12 mouse cellular contexts compared by ENCODE assay signal in the genomic region with DNA sequence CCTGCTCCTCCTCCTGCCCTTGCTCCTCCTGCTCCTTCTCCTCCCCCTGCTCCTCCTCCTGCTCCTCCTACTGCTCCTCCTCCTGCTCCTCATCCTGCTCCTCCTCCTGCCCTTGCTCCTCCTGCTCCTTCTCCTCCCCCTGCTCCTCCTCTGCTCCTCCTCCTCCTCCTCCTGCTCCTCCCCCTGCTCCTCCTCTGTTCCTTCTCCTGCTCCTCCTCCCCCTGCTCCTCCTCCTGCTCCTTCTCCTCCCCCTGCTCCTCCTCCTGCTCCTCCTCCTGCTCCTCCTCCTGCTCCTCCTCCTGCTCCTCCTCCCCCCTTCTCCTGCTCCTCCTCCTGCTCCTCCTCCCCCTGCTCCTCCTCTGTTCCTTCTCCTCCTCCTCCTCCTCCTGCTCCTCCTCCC. TPM values are rescaled to one million over a fixed set of nuclear protein-coding genes. Genes with fewer than 3 reads are reported as not detected.
DNase-seq lines count a peak whose midpoint lies in the region; ATAC-seq and TF ChIP-seq lines count a peak whose summit lies in the region.
"Not testable (repeated sequence)": the region's sequence is repeated elsewhere in the genome, so short reads cannot be mapped to it uniquely, and the experiment has no call there.
"Had no signal": no experiment of that assay in that cellular context is flagged by ENCODE, and none has a peak within 500 bp of the region (broad histone marks: within the 10 kb centered on the region; RNA-seq: fewer than 3 reads in every experiment).

No protein-coding gene starts in this region.

- H3K4me3 ChIP-seq in bone marrow, adult 2 months (replicated peaks; ENCODE audit: control insufficient read depth, low read depth, low read length); forebrain, embryonic 11.5 days (ENCODE audit: low read depth, low read length); liver, adult 2 months (ENCODE audit: insufficient read depth, low read depth, low read length); myocyte: not testable (repeated sequence)

- not testable (repeated sequence) for H3K27me3 ChIP-seq in forebrain, embryonic 11.5 days (ENCODE audit: control insufficient read depth, insufficient read depth, low read length); liver, adult 2 months (ENCODE audit: control insufficient read depth, insufficient read depth, low read length); myocyte (ENCODE audit: control insufficient read depth, insufficient read depth, insufficient read length)

- H3K9ac ChIP-seq in forebrain, embryonic 11.5 days (ENCODE audit: low read length); liver, adult 2 months (ENCODE audit: low read depth, low read length): not testable (repeated sequence)

- not testable (repeated sequence) for H3K36me3 ChIP-seq in forebrain, embryonic 11.5 days (ENCODE audit: control insufficient read depth, insufficient read depth, low read length); liver, adult 2 months (ENCODE audit: control insufficient read depth, insufficient read depth, low read length); myocyte (ENCODE audit: control insufficient read depth, insufficient read depth)

- not testable (repeated sequence) for H3K4me2 ChIP-seq in forebrain, embryonic 11.5 days (ENCODE audit: low read depth, low read length, severe bottlenecking)
- peak overlapping the region; percentile 65 for H3K4me2 ChIP-seq in myocyte (ENCODE audit: low read depth)

- H3K79me2 ChIP-seq in liver, adult 2 months (ENCODE audit: control insufficient read depth, insufficient read depth, low read length); myocyte (ENCODE audit: control insufficient read depth, insufficient read depth): not testable (repeated sequence)

- TF ChIP-seq CTCF in bone marrow, adult 2 months (IDR thresholded peaks at IDR 0.05; ENCODE audit: control insufficient read depth, insufficient read depth, low read length); liver, adult 2 months (IDR thresholded peaks at IDR 0.05; ENCODE audit: low read depth, low read length): not testable (repeated sequence)

- not testable (repeated sequence) for H3K4me1 ChIP-seq in bone marrow, adult 2 months (ENCODE audit: control insufficient read depth, insufficient read depth, low read length); forebrain, embryonic 11.5 days (replicated peaks; ENCODE audit: control insufficient read depth, insufficient read depth, low read length); liver, adult 2 months (ENCODE audit: control insufficient read depth, insufficient read depth, low read length)

- TF ChIP-seq POLR2A in bone marrow, adult 2 months (IDR thresholded peaks at IDR 0.05; ENCODE audit: borderline replicate concordance, control insufficient read depth, low read depth, low read length); liver, adult 2 months (IDR thresholded peaks at IDR 0.05; ENCODE audit: extremely low read depth, insufficient read depth, low read length); myocyte (IDR thresholded peaks at IDR 0.05; ENCODE audit: insufficient read length, low read depth): not testable (repeated sequence)

- peak; percentile 32 for DNase-seq in R1 (ENCODE audit: low read depth, low spot score)
- DNase-seq in forebrain, embryonic 11.5 days (ENCODE audit: low spot score): peak; percentile 53
- peak; percentile 18 for DNase-seq in kidney, adult 11 months
- DNase-seq in liver, adult 2 months (ENCODE audit: extremely low read depth, low read depth, low spot score): peak; percentile 6

- not testable (repeated sequence) for H3ac ChIP-seq in myocyte (ENCODE audit: control insufficient read depth, insufficient read length)

- not testable (repeated sequence) for ATAC-seq in forebrain, embryonic 11.5 days (replicated peaks; ENCODE audit: low FRiP score)
- peak; percentile 35; the same call in 1 of the 2 replicates for ATAC-seq in monocyte, adult 5-6 weeks (replicated peaks; ENCODE audit: insufficient number of reproducible peaks, low FRiP score, low TSS enrichment, poor library complexity, severe bottlenecking)

- H3K9me3 ChIP-seq in forebrain, embryonic 11.5 days (ENCODE audit: control insufficient read depth, low read length): not testable (repeated sequence)

- H3K27ac ChIP-seq in bone marrow, adult 2 months (ENCODE audit: control insufficient read depth, insufficient read depth, low read depth, low read length, poor library complexity): peak overlapping the region; percentile 61
- not testable (repeated sequence) for H3K27ac ChIP-seq in forebrain, embryonic 11.5 days (ENCODE audit: low read depth, low read length); liver, adult 2 months (replicated peaks; ENCODE audit: insufficient read depth, low read depth, low read length)

RNA-seq across cellular contexts. Expression of a gene that starts 2.3 kb away (rescaled TPM):
- polyA plus RNA-seq in bone marrow, adult 2 months (2011; ENCODE audit: insufficient read depth, insufficient read length, low replicate concordance, missing spikeins): 0.61 and 9.4 TPM in 2 replicates
- 0.03 TPM in 1 of 2 replicates, not detected in the other for polyA plus RNA-seq in forebrain, embryonic 11.5 days (2014; fragmentation: Nextera tagmentation; extraction: Ambion mirVana)
- total RNA-seq in liver, adult 2 months (2014; rRNA removed): under 0.01 TPM in 1 of 2 replicates, not detected in the other
- not detected in 2 replicates for polyA plus RNA-seq in liver, adult 2 months (2012; rRNA removed)
- 0.10 to 0.29 TPM (median 0.11 TPM) in 3 replicates for total RNA-seq in monocyte, adult 5-6 weeks (2017)
- polyA plus RNA-seq in myocyte (2012; fragmentation: generic; extraction: Trizol): 0.05 TPM
- total RNA-seq: adrenal gland, postnatal 14 days; MEL had no signal
- polyA plus RNA-seq: adrenal gland, adult 2 months; CD4-positive, CD25-positive, alpha-beta regulatory T cell, adult 4 months; G1E had no signal
